ENCODE assay signal across 13 mouse cellular contexts in genomic region chr5:149373224-149373623, GRCm38 (mm10). TPM values are rescaled to one million over a fixed set of nuclear protein-coding genes. Genes with fewer than 3 reads are reported as not detected.
DNase-seq lines count a peak whose midpoint lies in the region; ATAC-seq lines count a peak whose summit lies in the region.
"Had no signal": no experiment of that assay in that cellular context is flagged by ENCODE, and none has a peak within 500 bp of the region (broad histone marks: within the 10 kb centered on the region; RNA-seq: fewer than 3 reads in every experiment).

No protein-coding gene starts in this region.

- H3K4me1 ChIP-seq in heart, embryonic 14.5 days (ENCODE audit: control insufficient read depth in 2 of 2, insufficient read depth in 2 of 2, low read length in 2 of 2), result peaks cover 45 to 60% of the 10 kb centered on the region in 2 experiments
- H3K4me1 ChIP-seq in lung, embryonic 16.5 days (replicated peaks; ENCODE audit: control insufficient read depth, insufficient read depth, low read length), result peaks cover 13% of the 10 kb centered on the region
- peaks cover 62% of the 10 kb centered on the region for H3K4me1 ChIP-seq in heart, embryonic 15.5 days (replicated peaks)

- 0 out of 2 replicates have a peak overlapping the region, but pooled peaks have one; percentile 1 for H3K4me2 ChIP-seq in heart, embryonic 14.5 days (ENCODE audit: low read length)
- H3K4me2 ChIP-seq in lung, embryonic 16.5 days (ENCODE audit: low read depth, low read length), result no peak overlapping the region
- H3K4me2 ChIP-seq in heart, embryonic 15.5 days, result 0 out of 2 replicates have a peak overlapping the region, but pooled peaks have one; percentile 18
- H3K4me2 ChIP-seq: forebrain, embryonic 12.5 days; limb, embryonic 12.5 days had no signal

- peak; percentile 57 for ATAC-seq in heart, embryonic 14.5 days (ENCODE audit: insufficient number of reproducible peaks, insufficient read depth, low FRiP score, low read depth)
- ATAC-seq in lung, embryonic 16.5 days (ENCODE audit: low read depth), result peak; percentile 59
- ATAC-seq in heart, embryonic 15.5 days (replicated peaks; ENCODE audit: insufficient number of reproducible peaks, insufficient read depth, low FRiP score, low read depth), result peak; percentile 70
- ATAC-seq in megakaryocyte progenitor cell, adult 5-6 weeks (replicated peaks; ENCODE audit: poor library complexity), result 0 out of 2 replicates have a peak, but pooled peaks have one; percentile 29

- WGBS in heart, embryonic 14.5 days, result 4% methylated on average over 9 of the region's 9 CpGs
- 14% methylated on average over 9 of the region's 9 CpGs for WGBS in lung, embryonic 16.5 days
- WGBS in heart, embryonic 15.5 days, result 4% methylated on average over 9 of the region's 9 CpGs

- no peak overlapping the region for H3K9ac ChIP-seq in heart, embryonic 14.5 days (ENCODE audit: low read length)
- H3K9ac ChIP-seq in lung, embryonic 16.5 days (ENCODE audit: low read length), result no peak overlapping the region
- H3K9ac ChIP-seq in heart, embryonic 15.5 days, result no peak overlapping the region
- H3K9ac ChIP-seq: forebrain, embryonic 12.5 days; limb, embryonic 12.5 days had no signal

- no peaks in the 10 kb centered on the region for H3K36me3 ChIP-seq in heart, embryonic 14.5 days (ENCODE audit: control insufficient read depth, insufficient read depth, low read length)
- no peaks in the 10 kb centered on the region for H3K36me3 ChIP-seq in lung, embryonic 16.5 days (ENCODE audit: control insufficient read depth, insufficient read depth, low read length)
- no peaks in the 10 kb centered on the region for H3K36me3 ChIP-seq in heart, embryonic 15.5 days
- H3K36me3 ChIP-seq: forebrain, embryonic 12.5 days; limb, embryonic 12.5 days had no signal

- no peaks in the 10 kb centered on the region for H3K9me3 ChIP-seq in heart, embryonic 14.5 days (ENCODE audit: control insufficient read depth, low read length)
- H3K9me3 ChIP-seq in lung, embryonic 16.5 days (ENCODE audit: control insufficient read depth, low read length), result no peaks in the 10 kb centered on the region
- H3K9me3 ChIP-seq in heart, embryonic 15.5 days (replicated peaks), result no peaks in the 10 kb centered on the region
- H3K9me3 ChIP-seq: forebrain, embryonic 12.5 days; limb, embryonic 12.5 days had no signal

- no peaks in the 10 kb centered on the region for H3K27me3 ChIP-seq in heart, embryonic 14.5 days (ENCODE audit: control insufficient read depth, insufficient read depth, low read length)
- no peaks in the 10 kb centered on the region for H3K27me3 ChIP-seq in lung, embryonic 16.5 days (ENCODE audit: control insufficient read depth, insufficient read depth, low read depth, low read length)
- H3K27me3 ChIP-seq in heart, embryonic 15.5 days, result no peaks in the 10 kb centered on the region
- H3K27me3 ChIP-seq: limb, embryonic 12.5 days had no signal

- H3K4me3 ChIP-seq in heart, embryonic 14.5 days (ENCODE audit: control insufficient read depth in 1 of 2, insufficient read depth in 1 of 2, low read depth in 1 of 2, low read length in 2 of 2), result no peak overlapping the region
- H3K4me3 ChIP-seq in lung, embryonic 16.5 days (ENCODE audit: low read length), result no peak overlapping the region
- H3K4me3 ChIP-seq in heart, embryonic 15.5 days, result no peak overlapping the region
- H3K4me3 ChIP-seq: forebrain, embryonic 12.5 days; limb, embryonic 12.5 days; myocyte had no signal

- peak overlapping the region; percentile 18 to 20; a peak in 3 of 4 replicates for H3K27ac ChIP-seq in heart, embryonic 14.5 days (replicated peaks in 1 of 2; ENCODE audit: control insufficient read depth in 1 of 2, insufficient read depth in 1 of 2, low read depth in 2 of 2, low read length in 2 of 2)
- no peak overlapping the region for H3K27ac ChIP-seq in lung, embryonic 16.5 days (ENCODE audit: low read length)
- H3K27ac ChIP-seq in heart, embryonic 15.5 days, result peak overlapping the region; percentile 47
- H3K27ac ChIP-seq: forebrain, embryonic 12.5 days; limb, embryonic 12.5 days had no signal

- no peak for DNase-seq in heart, adult 8-10 months (ENCODE audit: low spot score)
- DNase-seq in lung, adult 18-20 months, result no peak
- no peak for DNase-seq in layer of hippocampus, adult 11-12 months (ENCODE audit: low spot score)
- no peak for DNase-seq in right cerebral cortex, adult 18-20 months
- DNase-seq: right cerebral cortex, postnatal 4 days had no signal

RNA-seq across cellular contexts. Expression of gene Medag, which starts 38.3 kb away (rescaled TPM):
- polyA plus RNA-seq in heart, embryonic 14.5 days (2014; fragmentation: Nextera tagmentation; extraction: Ambion mirVana), result 2.2 TPM in 2 replicates
- 10 to 100 TPM in 3 of 4 experiments, 1 to 10 TPM in 1; 9.4 to 13.9 (median 11.5) TPM for total RNA-seq in heart, adult 8-10 months (2022)
- polyA plus RNA-seq in lung, embryonic 16.5 days (2015; fragmentation: Nextera tagmentation; extraction: Ambion mirVana), result 1.2 and 1.6 TPM in 2 replicates
- 1.9 and 2.0 TPM in 2 replicates for polyA plus RNA-seq in heart, embryonic 15.5 days (2015; fragmentation: Nextera tagmentation; extraction: Ambion mirVana)
- total RNA-seq in megakaryocyte progenitor cell, adult 5-6 weeks (2015), result 0.07 TPM in 1 of 2 replicates, not detected in the other
- total RNA-seq in megakaryocyte progenitor cell, adult 5-6 weeks (2017), result not detected in 2 replicates
- total RNA-seq: ES-E14 had no signal
